Mouse (Mus musculus) spleen, postnatal 10 days (tissue): Measurements from ENCODE around the gene Cnnm2.

ENCODE experiments used
- DNase-seq, 2 experiments: peaks; one replicate each; pipeline ENCODE4 v3.0.0; 2021 to 2022; ENCODE audit warnings: low spot score in 2 of 2

Cnnm2 gene

DNA sequence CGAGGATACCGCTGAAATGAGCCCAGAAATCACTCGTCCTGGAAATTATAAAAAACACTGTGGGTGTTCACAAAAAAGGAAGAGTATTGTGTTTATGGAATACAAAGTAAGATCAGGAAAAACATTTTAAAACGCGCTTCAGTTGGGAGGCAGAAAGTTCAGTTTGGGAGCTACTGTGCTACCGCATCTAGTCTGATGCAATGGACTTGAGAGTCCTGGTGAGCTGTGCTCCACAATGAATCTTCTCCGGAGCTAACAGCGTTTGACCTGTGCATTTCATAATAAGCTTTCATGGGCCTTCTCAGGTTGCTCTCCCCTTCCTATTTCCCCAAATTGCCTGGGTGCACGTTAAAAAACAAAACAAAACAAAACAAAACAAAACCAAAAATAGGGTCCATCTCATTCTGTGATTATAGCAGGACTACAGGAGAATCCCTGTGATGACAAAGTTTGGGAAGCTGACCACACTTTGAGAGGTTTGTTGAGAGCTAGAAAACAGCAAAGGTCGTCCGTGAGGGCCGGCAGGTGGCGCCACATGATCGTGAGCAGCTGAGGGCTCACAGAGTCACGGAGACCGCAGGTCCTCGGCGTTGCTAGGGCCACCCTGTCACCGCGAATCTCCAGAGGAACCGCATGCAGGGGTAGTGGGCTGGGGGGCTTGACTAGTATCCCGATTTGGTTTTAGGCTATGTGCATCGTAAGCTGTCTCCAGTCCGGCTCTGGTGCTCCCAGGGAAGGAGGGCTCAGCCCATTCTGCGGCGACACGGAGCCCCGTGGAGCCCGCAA lies 828 bp upstream of the Cnnm2 start:
- peak; percentile 86 to 95 for DNase-seq

DNA sequence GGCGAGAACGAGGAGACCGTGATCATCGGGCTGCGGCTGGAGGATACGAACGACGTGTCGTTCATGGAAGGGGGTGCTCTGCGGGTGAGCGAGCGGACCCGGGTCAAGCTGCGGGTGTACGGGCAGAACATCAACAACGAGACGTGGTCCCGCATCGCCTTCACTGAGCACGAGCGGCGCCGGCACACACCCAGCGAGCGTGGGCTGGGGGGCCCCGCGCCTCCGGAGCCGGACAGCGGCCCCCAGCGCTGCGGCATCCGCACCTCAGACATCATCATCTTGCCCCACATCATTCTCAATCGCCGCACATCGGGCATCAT lies 535 bp downstream of the Cnnm2 start:
- no peak for DNase-seq

DNA sequence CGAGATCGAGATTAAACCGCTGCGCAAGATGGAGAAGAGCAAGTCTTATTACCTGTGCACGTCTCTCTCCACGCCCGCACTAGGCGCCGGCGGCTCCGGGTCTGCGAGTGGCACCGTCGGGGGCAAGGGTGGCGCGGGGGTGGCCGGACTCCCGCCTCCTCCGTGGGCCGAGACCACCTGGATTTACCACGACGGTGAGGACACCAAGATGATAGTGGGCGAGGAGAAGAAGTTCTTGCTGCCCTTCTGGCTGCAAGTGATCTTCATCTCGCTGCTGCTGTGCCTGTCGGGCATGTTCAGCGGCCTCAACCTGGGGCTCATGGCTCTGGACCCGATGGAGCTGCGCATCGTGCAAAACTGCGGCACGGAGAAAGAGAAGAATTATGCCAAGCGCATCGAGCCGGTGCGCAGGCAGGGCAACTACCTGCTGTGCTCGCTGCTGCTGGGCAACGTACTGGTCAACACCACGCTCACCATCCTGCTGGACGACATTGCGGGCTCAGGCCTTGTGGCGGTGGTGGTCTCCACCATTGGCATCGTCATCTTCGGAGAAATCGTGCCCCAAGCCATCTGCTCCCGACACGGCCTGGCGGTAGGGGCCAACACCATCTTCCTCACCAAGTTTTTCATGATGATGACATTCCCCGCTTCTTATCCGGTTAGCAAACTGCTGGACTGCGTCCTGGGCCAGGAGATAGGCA lies 1.0 kb downstream of the Cnnm2 start:
- peak; percentile 56 to 71 for DNase-seq

DNA sequence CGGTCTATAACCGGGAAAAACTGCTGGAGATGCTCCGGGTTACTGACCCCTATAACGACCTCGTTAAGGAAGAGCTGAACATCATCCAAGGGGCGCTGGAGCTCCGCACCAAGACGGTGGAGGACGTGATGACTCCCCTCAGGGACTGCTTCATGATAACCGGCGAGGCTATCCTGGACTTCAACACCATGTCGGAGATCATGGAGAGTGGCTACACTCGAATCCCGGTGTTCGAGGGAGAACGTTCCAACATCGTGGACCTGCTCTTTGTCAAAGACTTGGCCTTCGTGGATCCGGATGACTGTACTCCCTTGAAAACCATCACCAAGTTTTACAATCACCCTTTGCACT lies 1.6 kb downstream of the Cnnm2 start:
- peak in 1 of 2 experiments; percentile 67 for DNase-seq

DNA sequence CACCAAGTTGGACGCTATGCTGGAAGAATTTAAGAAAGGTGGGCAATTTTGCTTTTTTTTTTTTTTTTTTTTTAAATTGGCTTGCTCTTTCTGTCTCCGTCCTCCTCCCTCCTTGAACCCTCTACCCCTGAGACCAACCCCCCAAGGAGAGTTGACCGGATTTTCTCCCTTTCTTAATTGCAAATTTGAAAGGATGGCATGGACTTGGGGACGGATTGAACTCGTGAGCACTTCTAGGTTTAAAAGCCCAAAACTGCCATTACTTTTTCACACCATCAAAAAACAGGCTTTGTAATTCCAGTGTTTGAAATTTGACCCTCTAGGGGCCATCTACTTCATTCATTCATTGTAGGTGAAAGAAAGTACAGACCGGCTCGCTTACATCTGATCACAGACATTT lies 2.0 kb downstream of the Cnnm2 start:
- no peak for DNase-seq

DNA sequence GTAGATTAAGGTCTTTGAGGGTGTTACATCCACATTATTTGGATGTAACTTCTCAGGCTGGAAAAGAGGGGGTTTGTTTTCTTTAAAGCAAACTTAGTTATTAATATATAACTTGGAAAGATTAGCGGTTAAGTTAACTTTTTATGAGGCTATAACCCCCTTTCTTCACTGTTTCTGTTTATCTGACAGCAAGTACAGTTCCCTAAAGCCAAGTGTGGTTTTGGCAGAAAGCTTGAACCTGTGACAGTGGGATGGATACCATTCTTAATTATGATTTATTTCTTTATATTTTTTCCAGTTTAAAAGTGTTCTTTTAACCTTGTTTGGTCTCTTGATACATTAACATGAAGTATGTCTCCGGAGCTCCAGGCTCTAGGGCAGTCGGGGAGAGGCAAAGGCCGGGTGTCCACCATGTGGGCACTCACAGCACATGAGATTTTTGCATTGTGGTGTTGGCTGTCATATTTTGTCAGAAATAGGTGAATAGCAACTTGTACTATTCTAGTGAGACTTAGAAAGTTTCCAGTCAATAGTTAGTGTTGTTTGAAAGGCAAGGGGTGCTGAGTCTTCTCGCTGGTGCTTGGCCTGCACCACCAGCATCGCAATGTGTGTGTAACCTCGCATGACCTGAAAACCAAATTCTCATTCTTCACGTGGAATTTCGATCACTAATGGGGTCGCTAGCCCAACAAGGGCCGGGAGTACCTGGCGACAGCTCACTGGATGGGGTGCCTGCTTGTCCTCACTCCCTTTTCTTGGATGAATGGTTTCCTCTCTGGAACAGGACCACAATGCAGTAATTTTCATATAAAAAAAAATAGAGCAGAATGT lies 2.8 kb downstream of the Cnnm2 start:
- DNase-seq, result no peak

DNA sequence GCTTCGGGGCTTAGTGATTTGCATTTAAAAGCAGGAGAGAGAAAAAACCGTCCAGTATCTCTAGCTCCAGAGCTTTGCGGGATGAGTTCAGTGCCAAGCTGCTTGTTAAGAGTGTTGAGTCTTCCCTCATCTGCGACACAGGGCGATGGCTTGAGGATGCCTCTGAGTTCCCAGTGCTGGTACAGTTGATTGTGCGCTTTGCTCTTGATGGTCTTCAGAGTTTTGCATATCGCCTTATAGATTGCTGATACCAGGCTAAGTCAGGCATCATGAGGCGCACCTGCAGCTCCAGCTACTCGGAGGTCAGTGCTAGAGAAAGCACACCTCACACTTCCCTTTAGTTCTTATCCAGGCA lies 3.3 kb downstream of the Cnnm2 start:
- peak; percentile 28 to 35 for DNase-seq

DNA sequence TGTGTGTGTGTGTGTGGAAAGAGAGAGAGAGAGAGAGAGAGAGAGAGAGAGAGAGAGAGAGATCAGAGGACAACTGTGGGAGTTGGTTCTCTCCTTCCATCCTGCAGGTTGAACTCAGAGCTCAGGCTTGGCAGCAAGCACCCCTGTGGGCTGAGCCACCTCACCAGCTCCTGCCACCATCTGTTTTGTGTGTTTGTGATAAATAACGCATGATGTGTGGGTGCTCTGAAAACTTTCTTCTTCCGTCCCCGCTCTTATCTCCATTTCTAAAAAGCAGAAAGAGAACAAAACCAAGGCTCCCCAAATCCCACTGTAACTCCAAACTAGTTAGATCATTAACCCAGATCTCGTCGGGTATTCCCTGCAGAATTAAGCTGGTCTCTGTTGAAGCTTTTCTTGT lies 4.7 kb downstream of the Cnnm2 start:
- DNase-seq, result peak in 1 of 2 experiments; percentile 43

DNA sequence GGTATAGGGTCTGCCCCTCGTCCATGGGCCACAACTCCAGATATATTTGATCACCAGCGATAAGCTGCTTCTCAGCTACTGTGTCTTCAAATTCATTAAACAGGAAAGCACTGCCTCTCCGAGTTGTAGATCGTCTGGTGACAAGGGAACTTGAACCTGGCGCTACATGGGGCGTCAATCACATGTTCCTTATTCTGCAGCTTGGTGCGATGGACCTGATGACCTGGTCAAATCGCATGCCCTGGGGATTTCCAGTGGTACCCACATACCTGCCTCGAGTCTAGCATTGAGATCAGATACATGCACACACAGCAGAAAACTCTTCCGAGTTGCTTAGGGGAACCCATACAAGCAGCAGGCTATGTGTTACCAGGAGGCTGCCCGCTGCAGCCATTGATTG lies 8.4 kb downstream of the Cnnm2 start:
- DNase-seq, result no peak

DNA sequence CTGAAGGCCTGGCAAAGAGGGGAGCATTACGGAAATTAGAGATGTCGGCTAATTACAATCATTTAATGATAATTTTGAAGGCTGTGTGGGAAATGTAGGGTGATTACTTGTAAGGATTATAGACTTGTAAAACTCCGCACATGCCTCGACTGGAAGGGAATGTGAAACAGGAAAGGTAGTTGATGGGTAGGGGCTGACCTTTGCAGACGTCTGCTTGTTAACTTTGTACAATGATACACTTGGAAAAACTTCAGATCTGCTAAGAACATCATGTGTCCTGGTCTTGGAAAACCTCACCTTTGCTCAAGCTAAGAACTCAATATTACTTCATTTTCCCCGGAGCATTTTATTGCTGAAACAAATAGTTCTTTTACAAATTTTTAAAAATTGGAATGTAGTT lies 10.4 kb downstream of the Cnnm2 start:
- DNase-seq, result no peak

DNA sequence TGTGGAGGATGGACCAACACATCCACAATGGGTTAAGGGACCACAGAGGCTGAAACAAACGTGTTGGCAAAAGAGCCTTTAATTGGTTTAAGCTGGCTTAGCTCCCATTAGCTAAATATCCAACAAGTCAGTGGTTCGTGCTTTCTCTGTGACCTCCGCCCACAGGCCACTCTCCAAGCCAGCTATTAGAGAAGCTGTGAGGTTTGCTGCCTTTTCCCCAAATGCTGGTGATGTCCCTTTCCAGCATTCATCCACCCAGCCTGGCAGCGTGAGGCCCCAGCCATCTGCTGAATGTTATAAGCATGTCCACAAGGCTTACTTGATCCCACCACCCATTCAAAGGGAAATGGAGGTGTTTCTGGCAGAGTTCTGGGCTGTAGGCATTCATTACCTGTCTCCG lies 15.0 kb downstream of the Cnnm2 start:
- no peak for DNase-seq

DNA sequence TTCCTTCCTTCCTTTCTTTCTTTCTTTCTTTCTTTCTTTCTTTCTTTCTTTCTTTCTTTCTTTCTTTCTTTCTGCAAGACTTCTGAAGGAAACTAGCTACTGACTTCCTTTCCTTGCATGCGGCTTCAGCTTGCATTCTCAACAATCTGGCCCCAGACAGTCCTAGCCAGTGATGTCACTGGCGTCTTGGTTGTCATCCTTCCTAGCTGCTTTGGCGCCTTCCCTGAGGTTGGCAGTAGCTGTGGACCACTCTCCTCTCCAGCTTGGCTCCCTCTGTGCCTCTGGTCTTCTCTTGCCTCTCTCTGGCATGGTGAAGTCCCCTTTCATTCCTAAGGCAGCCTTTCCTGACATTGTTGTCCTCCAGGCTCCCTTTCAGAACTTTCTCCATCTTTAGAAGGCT lies 15.5 kb downstream of the Cnnm2 start:
- DNase-seq, result no peak

DNA sequence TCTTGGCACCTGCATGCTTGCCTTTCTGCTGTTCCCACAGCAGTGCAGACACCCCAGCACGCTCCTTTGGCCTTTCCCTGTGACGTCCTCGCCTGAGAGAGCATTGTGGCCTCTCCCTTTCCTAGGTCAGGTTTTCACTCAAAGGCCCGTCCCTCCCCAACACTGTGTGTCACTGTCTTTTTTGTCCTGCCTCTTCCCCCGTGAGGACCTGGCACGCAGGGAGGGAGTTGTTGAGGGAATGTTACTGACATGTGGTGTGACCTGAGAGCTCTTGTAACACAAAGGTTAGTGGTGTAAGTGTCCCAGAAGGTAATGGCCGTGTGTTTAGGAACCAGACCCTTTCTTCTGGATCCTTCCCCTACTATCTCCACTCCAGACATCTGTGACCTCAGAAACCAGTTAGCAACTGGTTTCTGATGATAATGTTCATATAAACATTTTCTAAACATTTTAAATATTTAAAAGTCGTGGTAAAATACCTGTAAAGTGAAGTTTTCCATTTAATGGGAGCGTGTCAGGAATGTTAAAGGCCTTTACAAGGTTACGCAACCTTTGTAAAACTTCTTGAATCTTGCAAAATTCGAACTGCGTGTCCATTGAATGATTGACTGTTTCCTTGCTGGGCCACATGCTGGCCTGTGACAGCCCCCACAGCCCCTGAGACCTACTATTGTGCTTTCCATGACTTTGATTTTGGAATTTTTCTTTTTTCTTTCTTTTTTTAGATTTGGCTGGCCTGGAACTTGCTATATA lies 16.7 kb downstream of the Cnnm2 start:
- DNase-seq, result no peak

DNA sequence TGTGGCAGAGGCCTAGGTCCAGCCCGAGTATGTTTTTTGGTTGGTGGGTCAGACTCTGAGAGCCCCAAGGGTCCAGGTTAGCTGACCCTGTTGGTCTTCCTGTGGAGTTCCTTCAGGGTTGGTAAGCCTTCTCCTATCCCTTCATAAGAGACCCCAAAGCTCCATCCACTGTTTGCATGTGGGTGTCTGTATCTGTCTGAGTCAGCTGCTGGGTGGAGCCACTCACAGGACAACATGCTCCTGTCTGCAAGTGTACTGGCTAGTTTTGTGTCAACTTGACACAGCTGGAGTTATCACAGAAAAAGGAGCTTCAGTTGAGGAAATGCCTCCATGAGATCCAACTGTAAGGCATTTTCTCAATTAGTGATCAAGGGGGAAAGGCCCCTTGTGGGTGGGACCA lies 17.7 kb downstream of the Cnnm2 start:
- peak; percentile 24 to 25 for DNase-seq

DNA sequence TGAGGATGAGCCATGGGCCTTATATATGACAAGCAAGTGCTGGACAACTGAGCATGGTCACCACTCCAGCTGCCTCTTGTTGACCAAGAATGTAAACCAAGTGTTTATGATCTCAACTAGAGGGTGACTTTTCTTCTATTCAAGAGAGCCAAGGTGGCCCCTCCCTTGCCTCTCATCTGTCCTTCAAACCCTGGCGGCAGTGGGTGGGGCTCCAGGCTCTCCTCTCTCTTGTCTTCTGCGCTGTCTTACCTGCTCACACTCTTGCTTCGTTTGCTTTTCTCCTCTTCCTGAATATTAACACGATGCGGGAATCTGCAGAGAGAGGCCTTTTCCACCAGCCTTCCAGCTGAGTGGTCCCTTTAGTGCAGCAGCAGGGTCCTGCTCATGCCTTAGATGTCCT lies 22.6 kb downstream of the Cnnm2 start:
- peak in 1 of 2 experiments; percentile 53 for DNase-seq

DNA sequence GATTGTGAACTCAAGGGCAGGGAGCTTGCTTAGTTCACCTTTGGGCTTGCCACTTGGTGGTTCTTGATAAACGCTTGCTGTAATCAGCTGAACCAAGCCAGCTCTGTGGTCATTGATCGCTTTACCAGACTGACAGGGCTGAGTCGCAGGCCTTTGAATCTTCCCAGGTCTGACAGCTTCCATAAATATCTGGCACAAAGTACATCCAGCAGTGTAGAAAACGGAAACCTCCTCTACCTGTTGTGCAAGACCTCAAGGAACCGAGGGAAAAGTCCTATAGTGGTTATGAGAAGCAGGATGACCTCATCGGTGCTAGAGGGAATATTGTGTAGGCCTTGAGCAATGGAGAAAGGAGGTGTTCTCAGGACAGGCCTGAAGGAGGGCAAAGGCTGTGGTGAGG lies 23.1 kb downstream of the Cnnm2 start:
- peak in 1 of 2 experiments; percentile 31 for DNase-seq

DNA sequence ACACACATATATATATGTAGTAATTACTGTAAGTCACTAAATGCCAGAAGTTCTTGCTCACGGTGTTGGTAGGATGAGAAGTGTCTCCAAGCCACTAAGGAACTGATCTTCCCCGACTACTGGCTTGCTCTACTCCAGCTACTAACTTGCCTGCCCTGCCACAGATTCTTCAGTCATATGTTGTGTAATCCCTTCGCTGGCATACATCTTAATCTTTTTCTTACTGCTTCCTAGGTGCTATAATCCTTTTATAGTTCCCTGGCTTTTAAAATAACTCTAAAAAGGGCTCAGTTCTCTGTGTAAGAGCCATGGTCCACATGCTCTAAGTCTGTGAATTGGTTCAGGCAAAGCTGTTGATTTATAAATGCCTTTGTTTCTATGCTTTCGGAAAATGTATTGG lies 24.2 kb downstream of the Cnnm2 start:
- DNase-seq, result no peak

DNA sequence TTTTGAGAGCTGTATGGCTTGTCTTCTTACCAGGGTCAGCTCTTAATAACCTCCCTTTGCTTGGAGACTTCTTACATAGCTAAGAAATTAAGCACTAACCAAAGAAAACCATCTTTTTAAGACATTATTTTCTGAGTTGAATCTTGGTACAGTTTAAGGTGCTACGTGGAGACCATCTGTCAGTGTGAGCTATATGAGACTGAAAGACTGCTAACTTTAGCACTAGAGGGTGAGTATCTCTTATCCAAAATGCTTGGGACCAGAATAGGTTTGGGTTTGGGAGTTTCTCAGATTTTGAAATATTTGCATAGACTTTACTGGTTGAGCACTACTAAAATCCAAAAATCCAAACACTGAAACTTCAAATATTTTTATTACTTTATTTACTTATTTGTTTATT lies 28.4 kb downstream of the Cnnm2 start:
- no peak for DNase-seq

DNA sequence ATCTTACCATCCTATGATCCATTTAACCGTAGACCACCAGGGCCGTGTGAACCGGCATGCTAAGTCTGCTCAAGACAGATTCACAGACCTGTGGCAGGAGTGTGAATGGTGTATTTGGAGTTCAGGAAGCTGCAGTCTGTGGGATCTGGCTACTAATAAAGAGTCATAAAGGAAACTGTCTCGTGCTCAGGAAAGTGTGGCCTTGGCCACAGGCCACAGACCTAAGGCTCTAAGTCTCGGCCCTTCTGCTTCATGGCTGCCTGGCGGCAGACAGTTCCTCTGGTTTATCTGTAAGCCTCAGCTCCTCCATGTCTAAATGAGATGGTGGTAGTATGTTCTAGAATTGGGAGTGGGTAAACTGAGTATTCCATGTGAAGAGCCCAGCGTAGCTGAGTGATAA lies 30.0 kb downstream of the Cnnm2 start:
- no peak for DNase-seq

DNA sequence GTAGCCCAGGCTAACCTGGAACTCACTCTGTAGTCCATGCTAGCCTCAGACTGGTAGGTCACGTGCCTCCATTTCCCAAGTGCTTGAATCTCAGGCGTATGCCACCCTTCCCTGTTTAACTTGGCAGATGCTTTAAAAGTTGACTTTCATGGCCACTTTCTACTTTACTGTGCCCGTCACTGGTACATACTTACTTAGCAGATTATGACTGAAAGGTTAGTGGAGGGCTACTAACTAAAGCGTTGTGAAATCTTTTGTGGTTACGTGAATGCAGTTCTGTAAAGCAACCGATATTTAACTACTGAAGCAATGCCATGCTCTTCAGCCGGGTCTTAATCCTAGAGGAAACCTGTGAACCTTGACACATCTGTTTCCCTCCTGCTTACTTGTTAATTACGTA lies 30.5 kb downstream of the Cnnm2 start:
- DNase-seq, result no peak

DNA sequence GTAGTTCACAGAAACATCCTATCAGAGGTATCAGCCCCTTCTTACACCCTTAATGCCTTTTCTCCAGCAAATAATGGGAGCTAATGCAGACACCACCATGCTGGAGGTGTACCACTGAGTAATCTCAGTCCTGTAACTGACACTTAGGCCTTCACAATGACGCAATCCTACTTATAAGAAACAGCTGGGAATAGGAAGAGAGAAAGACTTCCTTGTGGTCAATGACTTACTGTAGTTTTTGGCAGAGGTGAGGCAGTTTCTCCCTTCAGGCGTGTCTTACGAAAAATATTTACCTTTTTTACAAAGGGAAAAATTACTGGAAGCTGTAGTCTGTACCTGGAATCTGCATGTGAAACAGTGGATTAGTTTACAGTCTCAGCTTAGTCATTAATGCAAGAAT lies 31.1 kb downstream of the Cnnm2 start:
- no peak for DNase-seq

DNA sequence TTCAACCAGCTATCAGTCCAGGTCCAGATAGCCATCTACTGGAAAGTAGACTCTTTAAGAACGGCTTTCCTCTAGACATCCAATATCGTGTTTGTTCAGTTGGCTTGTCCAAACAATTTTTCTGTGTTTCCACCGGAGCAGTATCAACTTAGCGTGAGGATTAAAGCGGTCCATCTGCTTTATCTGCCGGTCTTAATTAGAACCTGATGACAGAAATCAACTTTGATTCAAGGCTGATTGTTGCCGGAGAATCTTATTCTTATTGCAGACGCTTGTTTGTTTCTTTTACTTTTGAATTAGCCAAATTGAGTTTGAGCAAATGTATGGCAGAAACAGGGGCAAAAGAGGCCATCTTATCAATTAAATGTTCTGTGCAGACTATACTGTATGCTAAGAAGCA lies 32.8 kb downstream of the Cnnm2 start:
- no peak for DNase-seq
